Mouse (Mus musculus) brain, embryonic 14.5 days (tissue): ENCODE measurements around the gene Epdr1.

Source experiments
- CTCF ChIP-seq: fragments of 200-500 bp; IDR thresholded peaks from 2 replicates; pipeline ENCODE4 v1.5.1; 2012; ENCODE audit warnings: inconsistent platforms, mild to moderate bottlenecking, moderate library complexity, borderline replicate concordance; ENCODE audit not compliant: insufficient read depth, insufficient read length; ENCODE audit errors: extremely low read depth
- POLR2A ChIP-seq: fragments of 200-500 bp; IDR thresholded peaks from 2 replicates; pipeline ENCODE4 v1.6.1; 2012; ENCODE audit warnings: mild to moderate bottlenecking, inconsistent platforms, borderline replicate concordance; ENCODE audit not compliant: poor library complexity, insufficient read depth, insufficient read length, severe bottlenecking; ENCODE audit errors: extremely low read depth

GRCm38 (mm10) chr13:19612963-19613362 lies 6.8 kb downstream of the Epdr1 start:
- TF ChIP-seq CTCF (no peak), POLR2A (no peak)
